Mouse (Mus musculus): Measurements from ENCODE around the gene Sugct. TPM values are rescaled to one million over a fixed set of nuclear protein-coding genes. Genes with fewer than 3 reads are reported as not detected.

Sugct gene
- total and polyA plus RNA-seq, 3 experiments, result 1.0 to 3.0 TPM; not detected in 1

- no peak overlapping the region for H3K4me3 ChIP-seq (ENCODE audit: control insufficient read depth in 1 of 2, insufficient read depth in 1 of 2, low read depth in 2 of 2, low read length in 2 of 2)
- no peak overlapping the region for H3K27ac ChIP-seq (ENCODE audit: control insufficient read depth, low read depth, low read length)
- H3K9me3 ChIP-seq (replicated peaks; ENCODE audit: insufficient read depth, low read length), result no peaks in the 10 kb centered on the region
- H3K36me3 ChIP-seq (ENCODE audit: control insufficient read depth in 1 of 2, insufficient read depth in 2 of 2, low read length in 2 of 2), result no peaks in the 10 kb centered on the region
- no peak overlapping the region for H3K9ac ChIP-seq (ENCODE audit: control insufficient read depth, low read depth, low read length, poor library complexity, severe bottlenecking)
- TF ChIP-seq MAZ (IDR thresholded peaks at IDR 0.05; ENCODE audit: low read depth, low read length), result no peak
- no peak for TF ChIP-seq TCF12 (IDR thresholded peaks at IDR 0.05; ENCODE audit: low read depth, low read length)
- TF ChIP-seq CTCF (IDR thresholded peaks at IDR 0.05 in 2 of 3, conservative IDR thresholded peaks at IDR 0.05 in 1 of 3; ENCODE audit: control insufficient read depth in 1 of 3, insufficient read depth in 1 of 3, low read depth in 2 of 3, low read length in 3 of 3, poor library complexity in 1 of 3, severe bottlenecking in 1 of 3), result no peak
- no peak for TF ChIP-seq CHD2 (IDR thresholded peaks at IDR 0.05; ENCODE audit: low read length)
- no peak for TF ChIP-seq MYB (IDR thresholded peaks at IDR 0.05; ENCODE audit: low read depth, low read length)
- no peak for DNase-seq (ENCODE audit: low read depth, low spot score)
- no peaks in the 10 kb centered on the region for H3K4me1 ChIP-seq (ENCODE audit: control insufficient read depth in 1 of 2, insufficient read depth in 2 of 2, low read length in 2 of 2)
- no peaks in the 10 kb centered on the region for H3K79me2 ChIP-seq (ENCODE audit: control insufficient read depth, insufficient read depth, low read length, poor library complexity)
- H3K27me3 ChIP-seq (ENCODE audit: control insufficient read depth in 1 of 2, insufficient read depth in 2 of 2, low read length in 2 of 2), result no peaks in the 10 kb centered on the region
Observed at GRCm38 (mm10) chr13:17296460-17296859, 398.9 kb downstream of the Sugct start.

GRCm38 (mm10) chr13:17291057-17291456 is 404.3 kb downstream of the Sugct start:
- no peaks in the 10 kb centered on the region for H3K27me3 ChIP-seq (ENCODE audit: control insufficient read depth in 1 of 2, insufficient read depth in 2 of 2, low read length in 2 of 2)
- no peak overlapping the region for H3K4me3 ChIP-seq (ENCODE audit: control insufficient read depth in 1 of 2, insufficient read depth in 1 of 2, low read depth in 2 of 2, low read length in 2 of 2)
- TF ChIP-seq CTCF (IDR thresholded peaks at IDR 0.05 in 2 of 3, conservative IDR thresholded peaks at IDR 0.05 in 1 of 3; ENCODE audit: control insufficient read depth in 1 of 3, insufficient read depth in 1 of 3, low read depth in 2 of 3, low read length in 3 of 3, poor library complexity in 1 of 3, severe bottlenecking in 1 of 3) (no peak), HCFC1 (IDR thresholded peaks at IDR 0.05; ENCODE audit: low read depth, low read length) (no peak), MYC (IDR thresholded peaks at IDR 0.05; ENCODE audit: low read depth, low read length) (no peak), ETS1 (IDR thresholded peaks at IDR 0.05; ENCODE audit: low read depth, low read length) (no peak), MEF2A (IDR thresholded peaks at IDR 0.05; ENCODE audit: extremely low read depth, insufficient replicate concordance, low read depth, low read length, poor library complexity, severe bottlenecking) (no peak), NELFE (IDR thresholded peaks at IDR 0.05; ENCODE audit: low read depth, low read length) (no peak), CHD1 (IDR thresholded peaks at IDR 0.05; ENCODE audit: low read depth, low read length) (no peak), BHLHE40 (IDR thresholded peaks at IDR 0.05; ENCODE audit: borderline replicate concordance, low read depth, low read length) (no peak), ELF1 (IDR thresholded peaks at IDR 0.05; ENCODE audit: low read depth, low read length) (no peak), MAZ (IDR thresholded peaks at IDR 0.05; ENCODE audit: low read depth, low read length) (no peak), POLR2A (IDR thresholded peaks at IDR 0.05; ENCODE audit: control insufficient read depth in 1 of 2, insufficient read depth in 1 of 2, low read depth in 1 of 2, low read length in 2 of 2, poor library complexity in 1 of 2) (no peak), GABPA (IDR thresholded peaks at IDR 0.05; ENCODE audit: low read depth, low read length) (no peak)
- H3K9ac ChIP-seq (ENCODE audit: control insufficient read depth, low read depth, low read length, poor library complexity, severe bottlenecking), result no peak overlapping the region
- no peak overlapping the region for H3K27ac ChIP-seq (ENCODE audit: control insufficient read depth, low read depth, low read length)
- H3K9me3 ChIP-seq (replicated peaks; ENCODE audit: insufficient read depth, low read length), result no peaks in the 10 kb centered on the region
- no peak for DNase-seq (ENCODE audit: low read depth, low spot score)
- no peaks in the 10 kb centered on the region for H3K4me1 ChIP-seq (ENCODE audit: control insufficient read depth in 1 of 2, insufficient read depth in 2 of 2, low read length in 2 of 2)
- H3K79me2 ChIP-seq (ENCODE audit: control insufficient read depth, insufficient read depth, low read length, poor library complexity), result no peaks in the 10 kb centered on the region
- no peaks in the 10 kb centered on the region for H3K36me3 ChIP-seq (ENCODE audit: control insufficient read depth in 1 of 2, insufficient read depth in 2 of 2, low read length in 2 of 2)
